Mouse (Mus musculus) layer of hippocampus, postnatal 10 days (tissue): ENCODE results near the gene Slc38a5. TPM values are rescaled to one million over a fixed set of nuclear protein-coding genes. Genes with fewer than 3 reads are reported as not detected.
A peak's percentile ranks its signal among the peaks of the same experiment; 100 is the strongest.

ENCODE experiments used
- DNase-seq, 2 experiments: peaks; one replicate each; pipeline ENCODE4 v3.0.0; 2021; ENCODE audit warnings: low spot score in 2 of 2
- long read RNA-seq: library from polyadenylated mRNA; stranded (forward); transcript quantifications from one replicate; pipeline ENCODE4 v2.0.0, GENCODE M21; 2023
- total RNA-seq, 2 experiments: library from RNA; stranded (reverse); gene quantifications; 2 replicates each; pipeline ENCODE4 v1.2.3; 2021

The Slc38a5 gene
- total RNA-seq: 10 to 100 TPM; 17.6 to 28.1 TPM
- long read RNA-seq, transcript Slc38a5-201 (16 exons, 1,868 nt): major isoform, 37 of 48 reads
- long read RNA-seq, partial matches to known transcripts: 8 of 48 reads
- long read RNA-seq, other reads (novel, unspliced or antisense): 2 of 48 reads

- DNase-seq: no peak
Observed at GRCm38 (mm10) chrX:8271083-8271820, at the start of gene Slc38a5. Gene Slc38a5 (plus strand): TSS chrX:8271133.

- peak in 1 of 2 experiments; percentile 22 for DNase-seq
Observed at GRCm38 (mm10) chrX:8222296-8222677, 48.6 kb upstream of the Slc38a5 start.

- peak; percentile 13 to 20 for DNase-seq
Observed at GRCm38 (mm10) chrX:8222678-8223421, 48.1 kb upstream of the Slc38a5 start.

GRCm38 (mm10) chrX:8223473-8223872 is 47.5 kb upstream of the Slc38a5 start:
- DNase-seq: no peak

GRCm38 (mm10) chrX:8230272-8230671 is 40.7 kb upstream of the Slc38a5 start:
- no peak for DNase-seq

- no peak for DNase-seq
Observed at GRCm38 (mm10) chrX:8233602-8234001, 37.3 kb upstream of the Slc38a5 start.

- DNase-seq: no peak
Observed at GRCm38 (mm10) chrX:8236704-8237103, 34.2 kb upstream of the Slc38a5 start.

- DNase-seq: no peak
Observed at GRCm38 (mm10) chrX:8238804-8239395, 32.0 kb upstream of the Slc38a5 start.

- no peak for DNase-seq
Observed at GRCm38 (mm10) chrX:8247680-8248079, 23.3 kb upstream of the Slc38a5 start.

GRCm38 (mm10) chrX:8248542-8249120 is 22.3 kb upstream of the Slc38a5 start:
- DNase-seq: no peak

- DNase-seq: no peak
Observed at GRCm38 (mm10) chrX:8251789-8252333, 19.1 kb upstream of the Slc38a5 start.

GRCm38 (mm10) chrX:8252334-8253285 is 18.3 kb upstream of the Slc38a5 start, which contains the start of gene Ftsj1:
Gene Ftsj1 (minus strand): TSS chrX:8252406.
- DNase-seq: peak; percentile 66 to 74

- no peak for DNase-seq
Observed at GRCm38 (mm10) chrX:8253711-8254110, 17.2 kb upstream of the Slc38a5 start.

- DNase-seq: no peak
Observed at GRCm38 (mm10) chrX:8255807-8256206, 15.1 kb upstream of the Slc38a5 start.

GRCm38 (mm10) chrX:8259478-8259877 is 11.5 kb upstream of the Slc38a5 start:
- no peak for DNase-seq

GRCm38 (mm10) chrX:8263156-8263804 is 7.7 kb upstream of the Slc38a5 start:
- no peak for DNase-seq

- no peak for DNase-seq
Observed at GRCm38 (mm10) chrX:8264222-8264621, 6.7 kb upstream of the Slc38a5 start.

GRCm38 (mm10) chrX:8272000-8272399 is 1.1 kb downstream of the Slc38a5 start:
- no peak for DNase-seq

- no peak for DNase-seq
Observed at GRCm38 (mm10) chrX:8274056-8274455, 3.1 kb downstream of the Slc38a5 start.
